Comparison of ENCODE assay signal across 16 mouse cellular contexts in the genomic region with DNA sequence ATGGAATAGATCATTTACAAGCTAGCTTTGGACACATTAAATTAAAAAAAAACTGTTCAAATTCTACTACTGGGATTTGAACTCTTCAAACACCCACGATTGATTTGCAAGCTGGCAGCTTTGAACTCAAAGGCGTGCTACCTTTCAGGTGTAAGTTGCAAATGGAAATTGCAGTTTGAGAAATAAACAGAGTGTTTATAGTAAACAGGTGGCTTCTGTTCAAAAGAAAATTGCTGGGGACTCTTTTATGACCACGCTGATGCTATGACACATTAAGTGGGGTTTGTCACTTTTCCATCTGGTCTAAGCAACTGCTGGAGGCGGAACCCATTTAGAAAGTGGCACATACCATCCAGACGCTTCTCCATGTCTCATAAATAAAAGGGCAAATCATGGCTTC.
"Had no signal": no experiment of that assay in that cellular context is flagged by ENCODE, and none has a peak within 500 bp of the region (broad histone marks: within the 10 kb centered on the region; RNA-seq: fewer than 3 reads in every experiment).

No protein-coding gene starts in this region.

- H3K27me3 ChIP-seq: limb, embryonic 12.5 days; liver, embryonic 13.5 days; lung, embryonic 15.5 days; megakaryocyte, embryonic 14.5 days; midbrain, embryonic 15.5 days; neural tube, embryonic 12.5 days had no signal

- H3K4me1 ChIP-seq: liver, embryonic 13.5 days; lung, embryonic 15.5 days; megakaryocyte, embryonic 14.5 days; midbrain, embryonic 15.5 days; neural tube, embryonic 12.5 days had no signal

- DNase-seq: kidney, adult 9 months; kidney, postnatal 36 days; liver; liver, embryonic 13.5 days; liver, postnatal 0 days; lung, postnatal 14 days; right cerebral cortex, postnatal 14 days; thymus, postnatal 36 days had no signal

- H3K9ac ChIP-seq: limb, embryonic 12.5 days; liver, embryonic 13.5 days; liver, postnatal 0 days; lung, embryonic 15.5 days; midbrain, embryonic 15.5 days; neural tube, embryonic 12.5 days had no signal

- H3K27ac ChIP-seq: kidney, postnatal 0 days; left cerebral cortex, adult 2 months; limb, embryonic 12.5 days; liver, embryonic 13.5 days; lung, embryonic 15.5 days; macrophage; midbrain, embryonic 15.5 days; neural tube, embryonic 12.5 days had no signal

- H3K36me3 ChIP-seq: limb, embryonic 12.5 days; liver, embryonic 13.5 days; lung, embryonic 15.5 days; midbrain, embryonic 15.5 days; neural tube, embryonic 12.5 days had no signal

- H3K4me3 ChIP-seq: left cerebral cortex, adult 2 months; limb, embryonic 12.5 days; liver, embryonic 13.5 days; lung, embryonic 15.5 days; megakaryocyte, embryonic 14.5 days; midbrain, embryonic 15.5 days; neural tube, embryonic 12.5 days had no signal
